Mouse (Mus musculus): Measurements from ENCODE around the gene Fads3. TPM values are rescaled to one million over a fixed set of nuclear protein-coding genes. Genes with fewer than 3 reads are reported as not detected.

The Fads3 gene
- polyA plus RNA-seq, 1 experiment from 2014 or later: 39.4 TPM

- Histone ChIP-seq H3K4me1 (peaks cover 37% of the 10 kb centered on the region), H3K9ac (peak overlapping the region; percentile 85), H3K4me3 (peak overlapping the region; percentile 65), H3K9me3 (no peaks in the 10 kb centered on the region), H3K27ac (replicated peaks) (peak overlapping the region; percentile 88), H3K4me2 (peak overlapping the region; percentile 78), H3K36me3 (peaks cover 3% of the 10 kb centered on the region; the same call in 1 of the 2 replicates), H3K27me3 (replicated peaks) (no peaks in the 10 kb centered on the region)
- 5% methylated on average over 24 of the region's 25 CpGs for WGBS
- peak; percentile 16; the same call in 1 of the 2 replicates for ATAC-seq (ENCODE audit: extremely low read depth, insufficient number of reproducible peaks, low FRiP score, low TSS enrichment)
Observed at GRCm38 (mm10) chr19:10102054-10102700, 60.8 kb downstream of the Fads3 start.

- H3K9me3 ChIP-seq: no peaks in the 10 kb centered on the region
- no peak for ATAC-seq (ENCODE audit: extremely low read depth, insufficient number of reproducible peaks, low FRiP score, low TSS enrichment)
- no peak overlapping the region for H3K4me3 ChIP-seq
- H3K36me3 ChIP-seq: no peaks in the 10 kb centered on the region
- H3K9ac ChIP-seq: no peak overlapping the region
- peaks cover 22% of the 10 kb centered on the region for H3K4me1 ChIP-seq
- peak overlapping the region; percentile 41; the same call in 1 of the 2 replicates for H3K27ac ChIP-seq (replicated peaks)
- H3K27me3 ChIP-seq (replicated peaks): no peaks in the 10 kb centered on the region
- no peak overlapping the region; the same call in 1 of the 2 replicates for H3K4me2 ChIP-seq
- WGBS: 72% methylated on average over 6 of the region's 6 CpGs
Observed at GRCm38 (mm10) chr19:10104234-10104633, 62.9 kb downstream of the Fads3 start.

GRCm38 (mm10) chr19:10105034-10105493 lies 63.7 kb downstream of the Fads3 start:
- no peak overlapping the region for H3K4me2 ChIP-seq
- 57% methylated on average over 10 of the region's 10 CpGs for WGBS
- no peak overlapping the region for H3K27ac ChIP-seq (replicated peaks)
- H3K4me3 ChIP-seq: no peak overlapping the region
- no peaks in the 10 kb centered on the region for H3K27me3 ChIP-seq (replicated peaks)
- peaks cover 13% of the 10 kb centered on the region for H3K4me1 ChIP-seq
- H3K36me3 ChIP-seq: no peaks in the 10 kb centered on the region
- no peak overlapping the region for H3K9ac ChIP-seq
- ATAC-seq (ENCODE audit: extremely low read depth, insufficient number of reproducible peaks, low FRiP score, low TSS enrichment): no peak
- no peaks in the 10 kb centered on the region for H3K9me3 ChIP-seq

- H3K4me1 ChIP-seq: peaks cover 10% of the 10 kb centered on the region
- ATAC-seq (ENCODE audit: extremely low read depth, insufficient number of reproducible peaks, low FRiP score, low TSS enrichment): no peak
- WGBS: 84% methylated on average over 2 of the region's 2 CpGs
Observed at GRCm38 (mm10) chr19:10106634-10107033, 65.3 kb downstream of the Fads3 start.

GRCm38 (mm10) chr19:10107051-10107611 lies 65.8 kb downstream of the Fads3 start:
- 75% methylated on average over 5 of the region's 5 CpGs for WGBS
- Histone ChIP-seq H3K9me3 (no peaks in the 10 kb centered on the region), H3K4me2 (no peak overlapping the region), H3K36me3 (no peaks in the 10 kb centered on the region), H3K27ac (replicated peaks) (no peak overlapping the region), H3K4me3 (no peak overlapping the region), H3K4me1 (peaks cover 8% of the 10 kb centered on the region), H3K27me3 (replicated peaks) (no peaks in the 10 kb centered on the region), H3K9ac (no peak overlapping the region)
- no peak for ATAC-seq (ENCODE audit: extremely low read depth, insufficient number of reproducible peaks, low FRiP score, low TSS enrichment)

More at GRCm38 (mm10) chr19:10106634-10107033, 65.3 kb downstream of the Fads3 start:
- no peak overlapping the region for H3K27ac ChIP-seq (replicated peaks)
- H3K9me3 ChIP-seq: no peaks in the 10 kb centered on the region
- no peaks in the 10 kb centered on the region for H3K36me3 ChIP-seq
- no peaks in the 10 kb centered on the region for H3K27me3 ChIP-seq (replicated peaks)
- no peak overlapping the region for H3K4me2 ChIP-seq
- H3K4me3 ChIP-seq: no peak overlapping the region
- H3K9ac ChIP-seq: no peak overlapping the region

- H3K27me3 ChIP-seq (replicated peaks): no peaks in the 10 kb centered on the region
- no peak for ATAC-seq (ENCODE audit: extremely low read depth, insufficient number of reproducible peaks, low FRiP score, low TSS enrichment)
- no peaks in the 10 kb centered on the region for H3K36me3 ChIP-seq
- no peaks in the 10 kb centered on the region for H3K9me3 ChIP-seq
- no peak overlapping the region for H3K4me3 ChIP-seq
- WGBS: 94% methylated on average over 1 of the region's 1 CpGs
- H3K4me1 ChIP-seq: no peaks in the 10 kb centered on the region
- H3K4me2 ChIP-seq: no peak overlapping the region
- no peak overlapping the region for H3K27ac ChIP-seq (replicated peaks)
- no peak overlapping the region for H3K9ac ChIP-seq
Observed at GRCm38 (mm10) chr19:10108129-10108528, 66.8 kb downstream of the Fads3 start.

- ATAC-seq (ENCODE audit: extremely low read depth, insufficient number of reproducible peaks, low FRiP score, low TSS enrichment): no peak
- no peaks in the 10 kb centered on the region for H3K36me3 ChIP-seq
- no peak overlapping the region for H3K4me2 ChIP-seq
- H3K27ac ChIP-seq (replicated peaks): no peak overlapping the region
- WGBS: 69% methylated on average over 2 of the region's 2 CpGs
- H3K9me3 ChIP-seq: no peaks in the 10 kb centered on the region
- H3K4me1 ChIP-seq: no peaks in the 10 kb centered on the region
- H3K9ac ChIP-seq: no peak overlapping the region
- H3K4me3 ChIP-seq: no peak overlapping the region
- H3K27me3 ChIP-seq (replicated peaks): no peaks in the 10 kb centered on the region
Observed at GRCm38 (mm10) chr19:10108666-10109065, 67.3 kb downstream of the Fads3 start.

Other genes starting within 250 kb of the Fads3 start
- gene Scgb2a2, start 194.0 kb upstream of the Fads3 start, polyA plus RNA-seq (2015; fragmentation: Nextera tagmentation; extraction: Ambion mirVana): not detected in 2 replicates
- 68.6 and 69.4 TPM in 2 replicates for gene Incenp, start 142.0 kb upstream of the Fads3 start, polyA plus RNA-seq (2015; fragmentation: Nextera tagmentation; extraction: Ambion mirVana)
- gene Fth1, start 61.0 kb upstream of the Fads3 start, polyA plus RNA-seq (2015; fragmentation: Nextera tagmentation; extraction: Ambion mirVana): 2,189 and 2,554 TPM in 2 replicates
- gene Best1, start 39.9 kb upstream of the Fads3 start, polyA plus RNA-seq (2015; fragmentation: Nextera tagmentation; extraction: Ambion mirVana): 0.23 and 0.27 TPM in 2 replicates
- 32.5 and 36.7 TPM in 2 replicates for gene Rab3il1, start 39.9 kb upstream of the Fads3 start, polyA plus RNA-seq (2015; fragmentation: Nextera tagmentation; extraction: Ambion mirVana)
- gene Fads2, start 60.2 kb downstream of the Fads3 start, polyA plus RNA-seq (2015; fragmentation: Nextera tagmentation; extraction: Ambion mirVana): 47.1 and 50.3 TPM in 2 replicates
- 54.8 and 58.9 TPM in 2 replicates for gene Fads1, start 141.3 kb downstream of the Fads3 start, polyA plus RNA-seq (2015; fragmentation: Nextera tagmentation; extraction: Ambion mirVana)
- 399 and 448 TPM in 2 replicates for gene Tmem258, start 162.4 kb downstream of the Fads3 start, polyA plus RNA-seq (2015; fragmentation: Nextera tagmentation; extraction: Ambion mirVana)
- 49.0 and 56.8 TPM in 2 replicates for gene Fen1, start 162.6 kb downstream of the Fads3 start, polyA plus RNA-seq (2015; fragmentation: Nextera tagmentation; extraction: Ambion mirVana)
- 8.4 and 11.1 TPM in 2 replicates for gene Myrf, start 199.2 kb downstream of the Fads3 start, polyA plus RNA-seq (2015; fragmentation: Nextera tagmentation; extraction: Ambion mirVana)

Measured in heart, embryonic 13.5 days (tissue).